Mouse (Mus musculus) cortical plate, adult 2 months (tissue): ENCODE results near the gene Dok1. TPM values are rescaled to one million over a fixed set of nuclear protein-coding genes. Genes with fewer than 3 reads are reported as not detected.

Source experiments
- H3K27ac ChIP-seq: fragments of 200-500 bp; 2 replicates; pipeline ENCODE4 v1.5.1; 2012; ENCODE audit warnings: low read length, control low read depth, inconsistent platforms; ENCODE audit not compliant: insufficient read depth
- H3K4me1 ChIP-seq: fragments of 200-500 bp; 2 replicates; pipeline ENCODE4 v1.6.1; 2011; ENCODE audit warnings: low read length; ENCODE audit not compliant: control insufficient read depth, insufficient read depth
- H3K4me3 ChIP-seq: fragments of 200-500 bp; 2 replicates; pipeline ENCODE4 v1.5.1; 2011; ENCODE audit warnings: mild to moderate bottlenecking, low read length, control low read depth; ENCODE audit not compliant: insufficient read depth
- CTCF ChIP-seq: fragments of 200-500 bp; IDR thresholded peaks from 2 replicates; pipeline ENCODE4 v1.5.1; 2011; ENCODE audit warnings: mild to moderate bottlenecking, control low read depth, low read length; ENCODE audit not compliant: insufficient read depth; ENCODE audit errors: extremely low read depth
- POLR2A ChIP-seq: fragments of 200-500 bp; IDR thresholded peaks from 2 replicates; pipeline ENCODE4 v1.6.1; 2011; ENCODE audit warnings: mild to moderate bottlenecking, low read length, control low read depth; ENCODE audit not compliant: insufficient read depth; ENCODE audit errors: extremely low read depth
- polyA plus RNA-seq: library from polyadenylated mRNA; depleted of rRNA; stranded (reverse); fragments of >200 nt; gene quantifications from 2 replicates; pipeline ENCODE4 v1.2.3, GENCODE M21; 2012

Gene Dok1
- polyA plus RNA-seq, 1 experiment: 1.2 TPM

- H3K4me3 ChIP-seq: no peak overlapping the region
- TF ChIP-seq POLR2A (no peak), CTCF (no peak)
- no peak overlapping the region for H3K27ac ChIP-seq
- no peaks in the 10 kb centered on the region for H3K4me1 ChIP-seq
Measured at GRCm38 (mm10) chr6:83069488-83070246, 36.4 kb upstream of the Dok1 start.

- TF ChIP-seq POLR2A: no peak
- no peak for TF ChIP-seq CTCF
- Histone ChIP-seq H3K4me3 (no peak overlapping the region), H3K4me1 (no peaks in the 10 kb centered on the region), H3K27ac (no peak overlapping the region)
Measured at GRCm38 (mm10) chr6:83068706-83069487, 35.6 kb upstream of the Dok1 start.

GRCm38 (mm10) chr6:83068221-83068620, 35.0 kb upstream of the Dok1 start:
- no peak overlapping the region for H3K4me3 ChIP-seq
- H3K4me1 ChIP-seq: no peaks in the 10 kb centered on the region
- H3K27ac ChIP-seq: no peak overlapping the region
- TF ChIP-seq POLR2A (no peak), CTCF (no peak)

- no peak overlapping the region for H3K4me3 ChIP-seq
- no peaks in the 10 kb centered on the region for H3K4me1 ChIP-seq
- no peak overlapping the region for H3K27ac ChIP-seq
- TF ChIP-seq POLR2A: no peak
- TF ChIP-seq CTCF: no peak
Measured at GRCm38 (mm10) chr6:83066441-83066840, 33.2 kb upstream of the Dok1 start.

GRCm38 (mm10) chr6:83065995-83066394, 32.7 kb upstream of the Dok1 start:
- TF ChIP-seq CTCF (no peak), POLR2A (no peak)
- Histone ChIP-seq H3K27ac (no peak overlapping the region), H3K4me1 (no peaks in the 10 kb centered on the region), H3K4me3 (no peak overlapping the region)

- Histone ChIP-seq H3K27ac (no peak overlapping the region), H3K4me1 (no peaks in the 10 kb centered on the region), H3K4me3 (no peak overlapping the region)
- no peak for TF ChIP-seq CTCF
- TF ChIP-seq POLR2A: no peak
Measured at GRCm38 (mm10) chr6:83058725-83059124, 25.5 kb upstream of the Dok1 start.

GRCm38 (mm10) chr6:83057790-83058189, 24.5 kb upstream of the Dok1 start, which contains the start of gene Dqx1:
Dqx1 (plus strand) TSS chr6:83057844.
- 0 out of 2 replicates have a peak, but pooled peaks cover 2% of the 10 kb centered on the region for H3K4me1 ChIP-seq
- no peak within 1 kb of the TSS for H3K27ac ChIP-seq
- no peak for TF ChIP-seq POLR2A
- no peak for TF ChIP-seq CTCF
- no peak within 1 kb of the TSS for H3K4me3 ChIP-seq

GRCm38 (mm10) chr6:83054871-83055431, 21.7 kb upstream of the Dok1 start, which contains the start of gene Htra2:
Htra2 (minus strand) TSS chr6:83055273.
- no peak for TF ChIP-seq POLR2A
- no peak for TF ChIP-seq CTCF
- peak within 1 kb of the TSS; percentile 60 for H3K4me3 ChIP-seq
- H3K27ac ChIP-seq: no peak within 1 kb of the TSS
- H3K4me1 ChIP-seq: peaks cover 4% of the 10 kb centered on the region; the same call in 1 of the 2 replicates

- Histone ChIP-seq H3K27ac (no peak within 1 kb of the TSS), H3K4me3 (peak within 1 kb of the TSS; percentile 60), H3K4me1 (peaks cover 4% of the 10 kb centered on the region; the same call in 1 of the 2 replicates)
- no peak for TF ChIP-seq CTCF
- peak; percentile 83; the same call in 1 of the 2 replicates for TF ChIP-seq POLR2A
Measured at GRCm38 (mm10) chr6:83054074-83054851, 21.0 kb upstream of the Dok1 start, which contains the start of gene Aup1. Aup1 (plus strand) TSS chr6:83054521.
